26 mouse cellular contexts compared by ENCODE assay signal in the genomic region with DNA sequence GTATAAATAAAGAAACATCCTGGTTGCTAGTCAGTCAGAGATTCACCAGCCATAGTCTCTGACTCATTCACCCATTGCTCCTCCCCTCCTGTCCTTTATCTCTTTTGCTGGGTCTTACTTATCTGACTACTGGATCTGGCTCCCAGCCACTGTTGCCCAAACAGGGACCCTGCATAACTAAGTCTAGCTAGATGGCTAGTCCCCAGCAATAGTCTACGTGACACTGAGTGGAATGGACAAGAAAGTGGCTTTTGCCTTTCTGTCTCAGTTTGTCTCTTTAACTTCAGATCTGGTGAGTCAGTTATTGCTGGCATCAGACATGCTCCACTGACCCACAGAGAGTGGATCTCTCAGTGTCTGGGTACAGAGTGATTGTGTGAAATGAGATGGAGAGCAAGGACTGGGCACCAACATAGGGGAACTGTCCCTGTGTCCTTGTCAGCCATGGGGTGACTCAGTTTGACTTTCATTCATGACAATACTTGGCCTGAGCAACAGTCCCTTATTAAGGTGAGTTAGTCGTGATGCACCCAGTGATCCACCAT. TPM values are rescaled to one million over a fixed set of nuclear protein-coding genes. Genes with fewer than 3 reads are reported as not detected.
DNase-seq lines count a peak whose midpoint lies in the region; ATAC-seq and TF ChIP-seq lines count a peak whose summit lies in the region.
"Had no signal": no experiment of that assay in that cellular context is flagged by ENCODE, and none has a peak within 500 bp of the region (broad histone marks: within the 10 kb centered on the region; RNA-seq: fewer than 3 reads in every experiment).

No protein-coding gene starts in this region.

- H3K36me3 ChIP-seq in lung, embryonic 14.5 days (ENCODE audit: insufficient read depth) = no peaks in the 10 kb centered on the region
- H3K36me3 ChIP-seq in lung, postnatal 0 days (ENCODE audit: insufficient read depth, low read length) = no peaks in the 10 kb centered on the region
- H3K36me3 ChIP-seq in myocyte (ENCODE audit: control insufficient read depth, insufficient read depth) = no peaks in the 10 kb centered on the region
- H3K36me3 ChIP-seq: forebrain, embryonic 10.5 days; heart, embryonic 12.5 days; heart, embryonic 15.5 days had no signal

- H3K4me1 ChIP-seq in lung, embryonic 14.5 days (ENCODE audit: insufficient read depth) = peaks cover 26% of the 10 kb centered on the region
- peaks cover 3% of the 10 kb centered on the region; the same call in 1 of the 2 replicates for H3K4me1 ChIP-seq in lung, postnatal 0 days (ENCODE audit: insufficient read depth, low read depth, low read length)
- H3K4me1 ChIP-seq: forebrain, embryonic 10.5 days; forebrain, embryonic 13.5 days had no signal

- TF ChIP-seq CTCF in lung, embryonic 14.5 days (IDR thresholded peaks at IDR 0.05; ENCODE audit: low read depth) = no peak
- no peak for TF ChIP-seq CTCF in lung, postnatal 0 days (IDR thresholded peaks at IDR 0.05)

- H3K27me3 ChIP-seq in lung, embryonic 14.5 days (ENCODE audit: insufficient read depth, low read length) = no peaks in the 10 kb centered on the region
- 0 out of 2 replicates have a peak, but pooled peaks cover 2% of the 10 kb centered on the region for H3K27me3 ChIP-seq in lung, postnatal 0 days (replicated peaks; ENCODE audit: insufficient read depth, low read length)
- H3K27me3 ChIP-seq in myocyte (ENCODE audit: control insufficient read depth, insufficient read depth, insufficient read length) = no peaks in the 10 kb centered on the region
- H3K27me3 ChIP-seq: forebrain, embryonic 13.5 days had no signal

- no peak for TF ChIP-seq EP300 in lung, postnatal 0 days (IDR thresholded peaks at IDR 0.05)

- no peak overlapping the region for H3ac ChIP-seq in myocyte (ENCODE audit: control insufficient read depth, insufficient read length)

- peak overlapping the region; percentile 2; the same call in 1 of the 2 replicates for H3K27ac ChIP-seq in lung, embryonic 14.5 days (ENCODE audit: low read depth)
- H3K27ac ChIP-seq in lung, postnatal 0 days (ENCODE audit: low read length) = no peak overlapping the region
- H3K27ac ChIP-seq: forebrain, embryonic 10.5 days; forebrain, embryonic 13.5 days; gastrocnemius, adult 2 months; heart, embryonic 15.5 days; hindbrain, embryonic 14.5 days; hindbrain, postnatal 0 days had no signal

- TF ChIP-seq POLR2A in myocyte (IDR thresholded peaks at IDR 0.05; ENCODE audit: insufficient read length, low read depth) = no peak

- no peak for ATAC-seq in lung, embryonic 14.5 days (ENCODE audit: insufficient read depth)
- ATAC-seq in lung, postnatal 0 days = no peak
- ATAC-seq: forebrain, embryonic 13.5 days; forebrain, postnatal 0 days; hindbrain, postnatal 0 days; inflammation-experienced regulatory T-cells, adult 6 months; intestine, embryonic 16.5 days had no signal

- WGBS in lung, embryonic 14.5 days = 45% methylated on average over 2 of the region's 2 CpGs
- 57% methylated on average over 2 of the region's 2 CpGs for WGBS in lung, postnatal 0 days

- no peaks in the 10 kb centered on the region for H3K79me2 ChIP-seq in myocyte (ENCODE audit: control insufficient read depth, insufficient read depth)

- no peak overlapping the region for H3K9ac ChIP-seq in lung, embryonic 14.5 days
- H3K9ac ChIP-seq in lung, postnatal 0 days (replicated peaks; ENCODE audit: low read depth) = no peak overlapping the region
- H3K9ac ChIP-seq: forebrain, embryonic 13.5 days; forebrain, postnatal 0 days; heart, embryonic 12.5 days; heart, embryonic 15.5 days; hindbrain, embryonic 14.5 days had no signal

- DNase-seq in adrenal gland, adult 2 months = peak; percentile 40
- no peak for DNase-seq in adrenal gland, adult 8-10 months
- no peak for DNase-seq in lung, embryonic 14.5 days
- DNase-seq in lung, postnatal 0 days (ENCODE audit: low spot score) = no peak
- peak; percentile 62 for DNase-seq in 3T3-L1 (ENCODE audit: low read depth, low spot score)
- no peak for DNase-seq in neural tube, embryonic 10.5 days (ENCODE audit: extremely low spot score, low spot score)
- DNase-seq: cerebellum, adult 11-12 months; cerebellum, adult 8-10 months; cerebellum, postnatal 10 days; cerebellum, postnatal 36 days; forebrain, postnatal 0 days; gastrocnemius, adult 2 months; gastrocnemius, postnatal 14 days; heart, adult 18-20 months; heart, postnatal 10 days; heart, postnatal 4 days; kidney, adult 18-20 months had no signal

- no peak overlapping the region for H3K4me3 ChIP-seq in lung, embryonic 14.5 days (ENCODE audit: low read depth, low read length)
- no peak overlapping the region for H3K4me3 ChIP-seq in lung, postnatal 0 days (ENCODE audit: low read depth, low read length)
- no peak overlapping the region for H3K4me3 ChIP-seq in myocyte
- H3K4me3 ChIP-seq: forebrain, embryonic 10.5 days; forebrain, embryonic 13.5 days; gastrocnemius, adult 2 months; heart, embryonic 12.5 days; heart, embryonic 15.5 days had no signal

- no peak overlapping the region for H3K4me2 ChIP-seq in lung, embryonic 14.5 days
- H3K4me2 ChIP-seq in lung, postnatal 0 days (replicated peaks; ENCODE audit: low read depth, low read length) = no peak overlapping the region
- H3K4me2 ChIP-seq in myocyte (ENCODE audit: low read depth) = peak overlapping the region; percentile 62
- H3K4me2 ChIP-seq: forebrain, embryonic 13.5 days; heart, embryonic 12.5 days; heart, embryonic 15.5 days; hindbrain, embryonic 14.5 days had no signal

- no peaks in the 10 kb centered on the region for H3K9me3 ChIP-seq in lung, embryonic 14.5 days (ENCODE audit: low read depth, low read length)
- H3K9me3 ChIP-seq in lung, postnatal 0 days (ENCODE audit: low read length) = no peaks in the 10 kb centered on the region
- H3K9me3 ChIP-seq: forebrain, embryonic 10.5 days; forebrain, embryonic 13.5 days; heart, embryonic 12.5 days; heart, embryonic 15.5 days had no signal

TF ChIP-seq in myocyte, 11 proteins besides CTCF, POLR2A, EP300 and RAD21:
- TF ChIP-seq REST (IDR thresholded peaks at IDR 0.05; ENCODE audit: insufficient read depth, insufficient read length) = no peak
- no peak for TF ChIP-seq MYOG (IDR thresholded peaks at IDR 0.05; ENCODE audit: control insufficient read depth in 1 of 3, insufficient read depth in 1 of 3, insufficient read length in 2 of 3, low read depth in 2 of 3)
- TF ChIP-seq MYOD1 (IDR thresholded peaks at IDR 0.05; ENCODE audit: control insufficient read depth in 1 of 3, insufficient read length in 2 of 3, low read depth in 2 of 3) = no peak
- TF ChIP-seq CEBPB (IDR thresholded peaks at IDR 0.05; ENCODE audit: insufficient read depth, poor library complexity, severe bottlenecking) = no peak

RNA-seq across cellular contexts. Expression of a gene that starts 34.6 kb away (rescaled TPM):
- total RNA-seq in adrenal gland, adult 2 months (2021) = 10 to 100 TPM; 51.9 to 67.4 TPM
- polyA plus RNA-seq in adrenal gland, adult 2 months (2012; rRNA removed) = 141 and 151 TPM in 2 replicates
- total RNA-seq in adrenal gland, adult 8-10 months (2022) = 10 to 100 TPM; 37.4 to 94.2 (median 64.5) TPM
- polyA plus RNA-seq in lung, embryonic 14.5 days (2014; fragmentation: Nextera tagmentation; extraction: Ambion mirVana) = 87.4 and 91.0 TPM in 2 replicates
- polyA plus RNA-seq in lung, postnatal 0 days (2015; fragmentation: Nextera tagmentation; extraction: Ambion mirVana) = 87.4 and 94.0 TPM in 2 replicates
- 7.5 TPM for polyA plus RNA-seq in myocyte (2012; fragmentation: generic; extraction: Trizol)
- polyA plus RNA-seq: inflammation-experienced regulatory T-cells, adult 6 months had no signal

Comparison
In these comparisons a context has a peak if more than half of its experiments do, and no peak if none do; other contexts are left out.
1. DNase-seq: peak in adrenal gland, adult 2 months (single experiment) and 3T3-L1 (single experiment); none in adrenal gland, adult 8-10 months (single experiment), lung, embryonic 14.5 days (single experiment), lung, postnatal 0 days (single experiment) and neural tube, embryonic 10.5 days (single experiment).
2. RNA of a gene that starts 34.6 kb away (polyA plus RNA-seq): 141 to 151 TPM in adrenal gland, adult 2 months, 87.4 to 91.0 TPM in lung, embryonic 14.5 days and 87.4 to 94.0 TPM in lung, postnatal 0 days; 7.5 TPM in myocyte (single experiment); every median in the first group is over 10 times any median in the second.